Mouse (Mus musculus) right cerebral cortex, adult 2 months (tissue): ENCODE measurements at regions not wholly inside any gene's neighbourhood (a gene's known extent, or its start where the extent isn't known, plus 50 kb on each side); places are given as distances from the start of the nearest gene placed in this dataset.
A peak's percentile ranks its signal among the peaks of the same experiment; 100 is the strongest.

Experiments used
- DNase-seq, 2 experiments: peaks; one replicate each; pipeline ENCODE4 v3.0.0; 2021 to 2022; ENCODE audit warnings: low spot score in 2 of 2

- DNase-seq, result peak in 1 of 2 experiments; percentile 6
Observed at GRCm38 (mm10) chr7:61615156-61615555, 731.2 kb upstream of the Ndn start.

GRCm38 (mm10) chr7:61644893-61645545, 701.4 kb upstream of the Ndn start:
- peak; percentile 5 to 11 for DNase-seq

GRCm38 (mm10) chr7:61658086-61658485, 688.3 kb upstream of the Ndn start:
- DNase-seq, result no peak

GRCm38 (mm10) chr7:61683080-61683479, 663.3 kb upstream of the Ndn start:
- peak; percentile 8 to 13 for DNase-seq

GRCm38 (mm10) chr7:61685052-61685655, 661.2 kb upstream of the Ndn start:
- no peak for DNase-seq

GRCm38 (mm10) chr7:61726149-61726548, 620.2 kb upstream of the Ndn start:
- DNase-seq, result peak in 1 of 2 experiments; percentile 11

- no peak for DNase-seq
Observed at GRCm38 (mm10) chr7:61737511-61737910, 608.9 kb upstream of the Ndn start.

- peak in 1 of 2 experiments; percentile 19 for DNase-seq
Observed at GRCm38 (mm10) chr7:61739336-61739735, 607.0 kb upstream of the Ndn start.

- DNase-seq, result no peak
Observed at GRCm38 (mm10) chr7:61769826-61770225, 576.5 kb upstream of the Ndn start.

GRCm38 (mm10) chr7:61790113-61790796, 556.1 kb upstream of the Ndn start:
- DNase-seq, result peak; percentile 13 to 34

- DNase-seq, result no peak
Observed at GRCm38 (mm10) chr7:61836827-61837226, 509.5 kb upstream of the Ndn start.

- DNase-seq, result peak; percentile 38 to 40
Observed at GRCm38 (mm10) chr7:61837240-61837639, 509.1 kb upstream of the Ndn start.

GRCm38 (mm10) chr7:61851949-61852348, 494.4 kb upstream of the Ndn start:
- DNase-seq, result no peak

- DNase-seq, result no peak
Observed at GRCm38 (mm10) chr7:61864517-61864916, 481.9 kb upstream of the Ndn start.

GRCm38 (mm10) chr7:61866376-61866775, 480.0 kb upstream of the Ndn start:
- no peak for DNase-seq

- DNase-seq, result no peak
Observed at GRCm38 (mm10) chr7:61876220-61876619, 470.1 kb upstream of the Ndn start.

- peak; percentile 50 to 53 for DNase-seq
Observed at GRCm38 (mm10) chr7:61877311-61878065, 468.9 kb upstream of the Ndn start.

- DNase-seq, result no peak
Observed at GRCm38 (mm10) chr7:61878095-61878494, 468.3 kb upstream of the Ndn start.

- DNase-seq, result no peak
Observed at GRCm38 (mm10) chr7:61878585-61878984, 467.8 kb upstream of the Ndn start.
